Mouse (Mus musculus) embryo, embryonic 10 days (tissue): ENCODE data around the gene Atcay.
"Not testable (repeated sequence)": the region's sequence is repeated elsewhere in the genome, so short reads cannot be mapped to it uniquely, and the experiment has no call there.

Experiments
- DNase-seq: peaks from one replicate; pipeline ENCODE4 v3.0.0-alpha.2; 2015; ENCODE audit warnings: low spot score

The Atcay gene

GRCm38 (mm10) chr10:81179451-81180342 is 50.9 kb downstream of the Atcay start:
- DNase-seq: no peak

GRCm38 (mm10) chr10:81178927-81179326 is 51.7 kb downstream of the Atcay start:
- DNase-seq: no peak

GRCm38 (mm10) chr10:81177958-81178712 is 52.5 kb downstream of the Atcay start:
- no peak for DNase-seq

- DNase-seq: no peak
Observed at GRCm38 (mm10) chr10:81177491-81177925, 53.1 kb downstream of the Atcay start.

- peak; percentile 99 for DNase-seq
Observed at GRCm38 (mm10) chr10:81176466-81177271, 54.0 kb downstream of the Atcay start, which contains the start of gene Eef2. TSS of gene Eef2 (plus strand) at chr10:81176631.

- DNase-seq: no peak
Observed at GRCm38 (mm10) chr10:81175936-81176465, 54.6 kb downstream of the Atcay start.

- not testable (repeated sequence) for DNase-seq
Observed at GRCm38 (mm10) chr10:81175345-81175701, 55.3 kb downstream of the Atcay start.

GRCm38 (mm10) chr10:81174617-81175344 is 55.9 kb downstream of the Atcay start:
- peak; percentile 98 for DNase-seq

- peak; percentile 93 for DNase-seq
Observed at GRCm38 (mm10) chr10:81173132-81173531, 57.5 kb downstream of the Atcay start.

GRCm38 (mm10) chr10:81169411-81169900 is 61.2 kb downstream of the Atcay start:
- DNase-seq: not testable (repeated sequence)

GRCm38 (mm10) chr10:81168521-81169244 is 62.0 kb downstream of the Atcay start:
- peak; percentile 92 for DNase-seq

GRCm38 (mm10) chr10:81168087-81168431 is 62.6 kb downstream of the Atcay start:
- DNase-seq: no peak

- peak; percentile 99 for DNase-seq
Observed at GRCm38 (mm10) chr10:81167200-81168086, 63.2 kb downstream of the Atcay start, which contains the start of gene Pias4. TSS of gene Pias4 (minus strand) at chr10:81167923.

- no peak for DNase-seq
Observed at GRCm38 (mm10) chr10:81165118-81165517, 65.5 kb downstream of the Atcay start.

- no peak for DNase-seq
Observed at GRCm38 (mm10) chr10:81162318-81162652, 68.3 kb downstream of the Atcay start.

- DNase-seq: no peak
Observed at GRCm38 (mm10) chr10:81161602-81162317, 68.9 kb downstream of the Atcay start.

GRCm38 (mm10) chr10:81154736-81155135 is 75.9 kb downstream of the Atcay start:
- DNase-seq: no peak
